Mouse (Mus musculus) MEL (cell line): ENCODE measurements at regions not wholly inside any gene's neighbourhood (a gene's known extent, or its start where the extent isn't known, plus 50 kb on each side); places are given as distances from the start of the nearest gene placed in this dataset.

ENCODE experiments used
- DNase-seq: peaks from one replicate; pipeline ENCODE4 v3.0.0; 2011; ENCODE audit warnings: low read depth, low spot score
- H3K27ac ChIP-seq: 2 replicates; pipeline ENCODE4 v1.5.1; 2012; ENCODE audit warnings: low read depth, mild to moderate bottlenecking, control low read depth, low read length, moderate library complexity; ENCODE audit not compliant: control insufficient read depth
- H3K27me3 ChIP-seq, 2 experiments: fragments of 150-350 bp in 1 of 2; sonication (generic) in 1 of 2; 2 replicates each; pipeline ENCODE4 v1.6.1; 2012; ENCODE audit warnings: low read length in 2 of 2, mild to moderate bottlenecking in 2 of 2, improper control_type of control experiment in 1 of 2, moderate library complexity in 1 of 2; ENCODE audit not compliant: insufficient read depth in 2 of 2, control insufficient read depth in 1 of 2
- H3K36me3 ChIP-seq, 2 experiments: 2 replicates each; pipeline ENCODE4 v1.6.1; 2012 to 2014; ENCODE audit warnings: low read length in 2 of 2, improper control_type of control experiment in 1 of 2, inconsistent platforms in 1 of 2, mild to moderate bottlenecking in 1 of 2; ENCODE audit not compliant: insufficient read depth in 2 of 2, control insufficient read depth in 1 of 2
- H3K4me1 ChIP-seq, 2 experiments: fragments of 150-350 bp in 1 of 2; sonication (generic) in 1 of 2; 2 replicates each; pipeline ENCODE4 v1.6.1; 2012; ENCODE audit warnings: low read length in 2 of 2, improper control_type of control experiment in 1 of 2, mild to moderate bottlenecking in 1 of 2; ENCODE audit not compliant: insufficient read depth in 2 of 2, control insufficient read depth in 1 of 2
- H3K4me3 ChIP-seq, 2 experiments: fragments of 150-350 bp in 1 of 2; sonication (generic) in 1 of 2; 2 replicates each; pipeline ENCODE4 v1.5.1; 2012; ENCODE audit warnings: low read depth in 2 of 2, low read length in 2 of 2, mild to moderate bottlenecking in 2 of 2, moderate library complexity in 2 of 2, control low read depth in 1 of 2, improper control_type of control experiment in 1 of 2; ENCODE audit not compliant: control insufficient read depth in 1 of 2, insufficient read depth in 1 of 2
- H3K79me2 ChIP-seq: 2 replicates; pipeline ENCODE4 v1.6.1; 2012; ENCODE audit warnings: mild to moderate bottlenecking, low read length, moderate library complexity; ENCODE audit not compliant: control insufficient read depth, poor library complexity, insufficient read depth
- H3K9ac ChIP-seq: 2 replicates; pipeline ENCODE4 v1.6.1; 2012; ENCODE audit warnings: low read depth, mild to moderate bottlenecking, control low read depth, low read length, moderate library complexity; ENCODE audit not compliant: control insufficient read depth, poor library complexity, severe bottlenecking
- H3K9me3 ChIP-seq: fragments of 150-350 bp; sonication (generic); replicated peaks from 2 replicates; pipeline ENCODE4 v1.6.1; 2012; ENCODE audit warnings: mild to moderate bottlenecking, low read length, improper control_type of control experiment, moderate library complexity; ENCODE audit not compliant: insufficient read depth
- BHLHE40 ChIP-seq: IDR thresholded peaks from 2 replicates; pipeline ENCODE4 v1.6.1; 2012; ENCODE audit warnings: low read depth, mild to moderate bottlenecking, inconsistent platforms, low read length, improper control_type of control experiment, borderline replicate concordance
- CHD1 ChIP-seq: IDR thresholded peaks from 2 replicates; pipeline ENCODE4 v1.6.1; 2012; ENCODE audit warnings: low read depth, mild to moderate bottlenecking, inconsistent platforms, low read length, improper control_type of control experiment
- CHD2 ChIP-seq: IDR thresholded peaks from 2 replicates; pipeline ENCODE4 v1.6.1; 2011; ENCODE audit warnings: low read length, improper control_type of control experiment
- E2F4 ChIP-seq: IDR thresholded peaks from 2 replicates; pipeline ENCODE4 v1.6.1; 2011; ENCODE audit warnings: low read depth, low read length, improper control_type of control experiment, borderline replicate concordance
- ETS1 ChIP-seq: IDR thresholded peaks from 2 replicates; pipeline ENCODE4 v1.6.1; 2012; ENCODE audit warnings: low read depth, mild to moderate bottlenecking, inconsistent platforms, low read length, improper control_type of control experiment, moderate library complexity
- GABPA ChIP-seq: IDR thresholded peaks from 2 replicates; pipeline ENCODE4 v1.6.1; 2012; ENCODE audit warnings: low read depth, mild to moderate bottlenecking, inconsistent platforms, low read length, improper control_type of control experiment, moderate library complexity
- GATA1 ChIP-seq: IDR thresholded peaks from 2 replicates; pipeline ENCODE4 v1.6.1; 2011; ENCODE audit warnings: low read depth, low read length, improper control_type of control experiment
- HCFC1 ChIP-seq: IDR thresholded peaks from 2 replicates; pipeline ENCODE4 v1.6.1; 2012; ENCODE audit warnings: low read depth, mild to moderate bottlenecking, inconsistent platforms, low read length, improper control_type of control experiment, moderate library complexity
- JUND ChIP-seq: IDR thresholded peaks from 2 replicates; pipeline ENCODE4 v1.6.1; 2011; ENCODE audit warnings: low read depth, mild to moderate bottlenecking, improper control_type of control experiment, low read length
- KAT2A ChIP-seq: conservative IDR thresholded peaks from 2 replicates; pipeline ENCODE4 v1.6.1; 2012; ENCODE audit warnings: low read depth, low read length, improper control_type of control experiment, inconsistent platforms
- MAFK ChIP-seq: IDR thresholded peaks from 2 replicates; pipeline ENCODE4 v1.6.1; 2011; ENCODE audit warnings: low read depth, mild to moderate bottlenecking, low read length, improper control_type of control experiment, borderline replicate concordance
- MAZ ChIP-seq: IDR thresholded peaks from 2 replicates; pipeline ENCODE4 v1.6.1; 2012; ENCODE audit warnings: low read depth, mild to moderate bottlenecking, inconsistent platforms, low read length, improper control_type of control experiment
- MXI1 ChIP-seq: IDR thresholded peaks from 2 replicates; pipeline ENCODE4 v1.6.1; 2011; ENCODE audit warnings: mild to moderate bottlenecking, low read depth, low read length, improper control_type of control experiment
- MYB ChIP-seq: IDR thresholded peaks from 2 replicates; pipeline ENCODE4 v1.6.1; 2011; ENCODE audit warnings: mild to moderate bottlenecking, low read depth, low read length, improper control_type of control experiment
- MYC ChIP-seq: IDR thresholded peaks from 2 replicates; pipeline ENCODE4 v1.6.1; 2011; ENCODE audit warnings: low read depth, mild to moderate bottlenecking, low read length, improper control_type of control experiment, moderate library complexity
- NELFE ChIP-seq: IDR thresholded peaks from 2 replicates; pipeline ENCODE4 v1.6.1; 2011; ENCODE audit warnings: low read depth, low read length, improper control_type of control experiment
- NRF1 ChIP-seq: IDR thresholded peaks from 2 replicates; pipeline ENCODE4 v1.6.1; 2014; ENCODE audit warnings: low read depth, mild to moderate bottlenecking, inconsistent platforms, low read length, improper control_type of control experiment, moderate library complexity; ENCODE audit not compliant: poor library complexity, insufficient read depth, severe bottlenecking
- POLR2AphosphoS2 ChIP-seq: IDR thresholded peaks from 2 replicates; pipeline ENCODE4 v1.6.1; 2011; ENCODE audit warnings: low read length, improper control_type of control experiment
- POLR2AphosphoS5 ChIP-seq: IDR thresholded peaks from 2 replicates; pipeline ENCODE4 v1.6.1; 2012; ENCODE audit warnings: low read depth, borderline replicate concordance, mild to moderate bottlenecking, inconsistent platforms, low read length, moderate library complexity, mixed read lengths
- RAD21 ChIP-seq: IDR thresholded peaks from 2 replicates; pipeline ENCODE4 v1.6.1; 2011; ENCODE audit warnings: mild to moderate bottlenecking, low read depth, low read length, improper control_type of control experiment
- SIN3A ChIP-seq: IDR thresholded peaks from 2 replicates; pipeline ENCODE4 v1.6.1; 2012; ENCODE audit warnings: low read length, improper control_type of control experiment, inconsistent platforms
- SMC3 ChIP-seq: IDR thresholded peaks from 2 replicates; pipeline ENCODE4 v1.6.1; 2011; ENCODE audit warnings: low read depth, low read length, improper control_type of control experiment
- TCF12 ChIP-seq: IDR thresholded peaks from 2 replicates; pipeline ENCODE4 v1.6.1; 2014; ENCODE audit warnings: low read depth, mild to moderate bottlenecking, inconsistent platforms, low read length, improper control_type of control experiment, moderate library complexity
- UBTF ChIP-seq: IDR thresholded peaks from 2 replicates; pipeline ENCODE4 v1.6.1; 2012; ENCODE audit warnings: low read depth, mild to moderate bottlenecking, inconsistent platforms, low read length, improper control_type of control experiment, moderate library complexity, borderline replicate concordance; ENCODE audit not compliant: insufficient read depth
- USF1 ChIP-seq: IDR thresholded peaks from 2 replicates; pipeline ENCODE4 v1.6.1; 2014; ENCODE audit warnings: low read depth, mild to moderate bottlenecking, inconsistent platforms, low read length, improper control_type of control experiment, moderate library complexity
- USF2 ChIP-seq, 2 experiments: IDR thresholded peaks; 2 replicates each; pipeline ENCODE4 v1.6.1; 2011 to 2012; ENCODE audit warnings: improper control_type of control experiment in 2 of 2, low read length in 2 of 2, borderline replicate concordance in 1 of 2, inconsistent platforms in 1 of 2, low read depth in 1 of 2, mild to moderate bottlenecking in 1 of 2; ENCODE audit not compliant: insufficient read depth in 1 of 2
- ZC3H11A ChIP-seq: IDR thresholded peaks from 2 replicates; pipeline ENCODE4 v1.6.1; 2012; ENCODE audit warnings: low read depth, mild to moderate bottlenecking, inconsistent platforms, low read length, improper control_type of control experiment
- ZKSCAN1 ChIP-seq: IDR thresholded peaks from 2 replicates; pipeline ENCODE4 v1.6.1; 2012; ENCODE audit warnings: low read depth, mild to moderate bottlenecking, inconsistent platforms, low read length, improper control_type of control experiment, moderate library complexity
- ZNF384 ChIP-seq: IDR thresholded peaks from 2 replicates; pipeline ENCODE4 v1.6.1; 2012; ENCODE audit warnings: low read depth, mild to moderate bottlenecking, inconsistent platforms, low read length, improper control_type of control experiment

DNA sequence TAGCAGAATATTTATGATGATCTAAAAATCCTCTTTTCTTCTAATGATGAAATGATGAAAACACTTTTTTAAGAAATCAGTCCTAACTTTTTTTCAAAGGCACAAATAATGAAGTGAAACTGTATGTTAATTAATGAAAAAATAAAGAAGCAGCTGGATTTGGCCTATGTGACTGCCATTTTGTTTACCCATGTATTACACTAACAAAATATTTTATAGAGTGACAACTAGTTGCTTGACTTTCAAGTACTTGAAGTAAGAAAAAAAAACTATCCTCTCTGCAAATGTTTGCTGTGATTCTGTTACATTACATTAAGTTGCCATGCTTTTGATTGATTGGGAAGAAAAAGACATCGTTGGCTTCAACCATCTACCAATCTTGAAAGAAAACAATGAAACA is 399.2 kb upstream of the C030005K15Rik start:
- Histone ChIP-seq H3K4me3 (no peak overlapping the region), H3K79me2 (no peaks in the 10 kb centered on the region), H3K9me3 (no peaks in the 10 kb centered on the region), H3K27ac (no peak overlapping the region), H3K36me3 (no peaks in the 10 kb centered on the region), H3K9ac (no peak overlapping the region)
- DNase-seq = no peak
- TF ChIP-seq POLR2AphosphoS5 (no peak), SMC3 (no peak), MAFK (no peak), POLR2AphosphoS2 (no peak), SIN3A (no peak), GABPA (no peak), ZKSCAN1 (no peak), KAT2A (no peak), CHD2 (no peak), BHLHE40 (no peak), RAD21 (no peak), MYB (no peak), ZC3H11A (no peak), MXI1 (no peak), ZNF384 (no peak), MYC (no peak), NELFE (no peak), NRF1 (no peak), MAZ (no peak), TCF12 (no peak)
- TF ChIP-seq, all 39 proteins: peak for 0
- H3K27me3 ChIP-seq = no peaks in the 10 kb centered on the region
- H3K4me1 ChIP-seq = no peaks in the 10 kb centered on the region

DNA sequence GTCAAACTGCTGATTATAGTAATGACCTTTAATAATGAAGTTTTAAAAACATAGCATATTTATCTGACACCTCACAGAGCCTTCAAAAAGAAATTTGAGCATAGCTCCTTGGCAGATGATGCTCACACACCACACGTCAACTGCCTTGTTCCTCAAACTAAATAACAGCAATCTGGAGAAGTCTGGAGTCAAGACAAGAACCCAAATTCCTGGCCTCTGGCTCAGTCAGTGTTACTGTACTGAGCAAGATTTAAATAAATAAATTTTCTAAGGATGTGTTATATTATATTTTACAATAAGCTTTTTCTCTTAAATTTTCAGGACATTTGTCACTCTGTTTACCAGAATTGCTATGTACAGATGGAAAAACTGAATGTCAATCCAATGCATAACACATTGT is 408.5 kb upstream of the C030005K15Rik start:
- H3K4me3 ChIP-seq = no peak overlapping the region
- H3K4me1 ChIP-seq = no peaks in the 10 kb centered on the region
- no peaks in the 10 kb centered on the region for H3K36me3 ChIP-seq
- TF ChIP-seq RAD21 (no peak), TCF12 (no peak), MXI1 (no peak), USF2 (IDR thresholded peaks at IDR 0.05; ENCODE audit: borderline replicate concordance in 1 of 2, insufficient read depth in 1 of 2, low read depth in 1 of 2, low read length in 2 of 2) (no peak), MYB (no peak), ZKSCAN1 (no peak), BHLHE40 (no peak), GATA1 (no peak), HCFC1 (no peak), POLR2AphosphoS5 (no peak), CHD1 (no peak), SIN3A (no peak), KAT2A (no peak), E2F4 (no peak), ETS1 (no peak), USF1 (no peak), UBTF (no peak), JUND (no peak), CHD2 (no peak)
- TF ChIP-seq, all 39 proteins: peak for 0
- Histone ChIP-seq H3K27ac (no peak overlapping the region), H3K79me2 (no peaks in the 10 kb centered on the region), H3K9me3 (no peaks in the 10 kb centered on the region), H3K9ac (no peak overlapping the region), H3K27me3 (no peaks in the 10 kb centered on the region)
- no peak for DNase-seq
